Mouse (Mus musculus) olfactory bulb, adult 2 months (tissue): ENCODE results near the gene Ppm1a.

Experiments used
- CTCF ChIP-seq: fragments of 200-500 bp; IDR thresholded peaks from 2 replicates; pipeline ENCODE4 v1.5.1; 2012; ENCODE audit warnings: low read depth, mild to moderate bottlenecking, low read length, moderate library complexity; ENCODE audit not compliant: insufficient read depth
- POLR2A ChIP-seq: fragments of 200-500 bp; IDR thresholded peaks from 2 replicates; pipeline ENCODE4 v1.6.1; 2012; ENCODE audit warnings: mild to moderate bottlenecking, low read depth, low read length, moderate library complexity; ENCODE audit not compliant: insufficient read depth

DNA sequence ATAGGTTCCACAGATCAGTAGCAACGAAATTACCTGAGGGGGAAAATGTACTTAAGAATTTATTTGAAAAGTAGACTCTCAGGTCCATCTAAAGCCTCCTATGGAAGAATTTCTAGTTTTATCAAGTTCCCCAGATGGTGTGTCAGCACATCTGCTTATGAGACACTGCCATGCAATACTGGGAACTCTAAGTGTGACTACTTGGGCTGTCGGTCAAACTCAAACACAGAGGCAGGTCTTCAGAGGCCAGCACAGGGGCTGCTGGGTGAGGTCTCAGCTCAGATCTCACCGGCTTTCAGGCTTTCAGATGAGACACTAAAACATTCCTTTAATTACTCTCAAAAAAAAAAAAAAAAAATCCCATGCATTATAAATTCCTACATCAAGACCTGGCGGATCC lies 86.3 kb downstream of the Ppm1a start:
- TF ChIP-seq CTCF (no peak), POLR2A (no peak)
